Mouse (Mus musculus) forebrain, embryonic 16.5 days (tissue): Measurements from ENCODE around the gene Trmt10a. TPM values are rescaled to one million over a fixed set of nuclear protein-coding genes. Genes with fewer than 3 reads are reported as not detected.

Experiments used
- ATAC-seq: fragments of 200-750 bp; cut with Nextera tagmentation; 2 replicates; pipeline ENCODE4 v1.8.0; 2017; ENCODE audit warnings: mild to moderate bottlenecking, moderate library complexity
- H3K27ac ChIP-seq: fragments of 300-500 bp; sonication (generic); 2 replicates; pipeline ENCODE4 v1.5.1; 2014; ENCODE audit warnings: low read length, control low read depth
- H3K27me3 ChIP-seq: fragments of 300-500 bp; sonication (generic); replicated peaks from 2 replicates; pipeline ENCODE4 v1.6.1; 2014; ENCODE audit warnings: low read length; ENCODE audit not compliant: control insufficient read depth, insufficient read depth
- H3K36me3 ChIP-seq: fragments of 300-500 bp; sonication (generic); 2 replicates; pipeline ENCODE4 v1.6.1; 2014; ENCODE audit not compliant: control insufficient read depth, insufficient read depth
- H3K4me1 ChIP-seq: fragments of 300-500 bp; sonication (generic); replicated peaks from 2 replicates; pipeline ENCODE4 v1.6.1; 2014; ENCODE audit warnings: low read length; ENCODE audit not compliant: control insufficient read depth, insufficient read depth
- H3K4me2 ChIP-seq: fragments of 300-500 bp; sonication (generic); 2 replicates; pipeline ENCODE4 v1.6.1; 2014; ENCODE audit warnings: mild to moderate bottlenecking, low read length, control low read depth
- H3K4me3 ChIP-seq: fragments of 300-500 bp; sonication (generic); replicated peaks from 2 replicates; pipeline ENCODE4 v1.5.1; 2014; ENCODE audit warnings: mild to moderate bottlenecking, low read length, control low read depth
- H3K9ac ChIP-seq: fragments of 300-500 bp; sonication (generic); replicated peaks from 2 replicates; pipeline ENCODE4 v1.6.1; 2014; ENCODE audit warnings: low read depth, low read length, control low read depth
- H3K9me3 ChIP-seq: fragments of 300-500 bp; sonication (generic); 2 replicates; pipeline ENCODE4 v1.6.1; 2016; ENCODE audit warnings: low read length; ENCODE audit not compliant: control insufficient read depth
- WGBS: fragments of 180-500 bp; shearing (Covaris S2); extraction: QIAGEN DNeasy Blood & Tissue Kit; methylation state at CpG from one replicate; pipeline ENCODE4 v1.1.7; 2014; 5-methylcytosine and 5-hydroxymethylcytosine counted together
- polyA plus RNA-seq: library from polyadenylated mRNA; unstranded; fragments of >200 nt; fragmentation: Nextera tagmentation; extraction: Ambion mirVana; gene quantifications from 2 replicates; pipeline ENCODE4 v1.2.1, GENCODE M21; 2015

Gene Trmt10a
- polyA plus RNA-seq, 1 experiment from 2014 or later: 7.2 TPM

DNA sequence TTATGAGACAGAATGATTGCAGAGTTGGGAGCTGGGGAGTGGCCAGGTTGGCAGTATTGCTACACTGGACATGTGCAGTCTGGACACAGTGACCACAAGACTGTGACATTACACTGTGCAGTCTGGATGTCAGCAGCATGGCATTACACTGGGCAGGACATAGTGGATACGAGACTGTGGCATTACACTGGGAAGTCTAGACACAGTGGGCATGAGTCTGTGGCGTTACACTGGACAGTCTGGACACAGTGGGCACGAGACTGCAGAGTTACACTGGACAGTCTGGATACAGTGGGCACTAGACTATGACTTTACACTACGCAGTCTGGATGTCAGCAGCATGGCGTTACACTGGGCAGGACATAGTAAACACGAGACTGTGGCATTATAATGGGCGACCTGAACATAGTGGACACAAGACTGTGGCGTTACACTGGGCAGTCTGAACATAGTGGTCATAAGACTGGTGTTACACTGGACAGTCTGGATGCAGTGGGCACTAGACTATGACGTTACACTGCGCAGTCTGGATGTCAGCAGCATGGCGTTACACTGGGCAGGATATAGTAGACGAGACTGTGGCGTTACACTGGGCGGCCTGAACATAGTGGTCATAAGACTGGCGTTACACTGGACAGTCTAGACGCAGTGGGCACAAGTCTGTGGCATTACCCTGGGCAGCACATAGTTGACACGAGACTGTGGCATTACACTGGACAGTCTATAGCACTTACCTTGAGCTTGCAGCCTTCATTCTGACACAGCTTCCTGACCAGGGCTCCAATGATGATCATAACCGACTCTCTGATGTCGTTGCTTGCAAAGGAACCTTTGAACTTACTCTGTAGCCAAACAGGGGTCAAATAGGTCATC is 32.1 kb upstream of the Trmt10a start:
- Histone ChIP-seq H3K4me1 (no peaks in the 10 kb centered on the region), H3K27ac (no peak overlapping the region), H3K36me3 (no peaks in the 10 kb centered on the region), H3K4me3 (no peak overlapping the region), H3K9me3 (no peaks in the 10 kb centered on the region), H3K4me2 (no peak overlapping the region), H3K9ac (no peak overlapping the region), H3K27me3 (no peaks in the 10 kb centered on the region)
- WGBS: 94% methylated on average over 19 of the region's 19 CpGs
- ATAC-seq: no peak

DNA sequence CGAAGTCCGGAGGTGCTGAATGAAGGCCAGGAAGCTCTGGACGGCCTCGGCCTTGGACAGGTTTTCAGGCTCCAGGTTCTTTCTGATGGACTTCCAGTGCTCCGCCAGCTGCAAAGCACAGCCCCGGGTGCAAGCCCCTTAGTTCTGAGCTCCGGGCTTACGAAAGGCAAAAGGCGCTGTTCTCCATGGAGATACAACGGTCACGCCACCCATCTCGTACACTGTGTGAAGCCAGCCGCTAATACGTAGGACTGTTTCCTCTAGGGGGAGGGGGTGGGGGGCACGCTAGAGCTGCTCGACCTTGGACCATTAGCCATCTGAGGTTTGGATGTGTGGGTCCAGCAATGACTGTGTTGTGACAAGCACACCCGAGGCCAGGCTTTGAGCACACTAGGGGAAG is 29.1 kb upstream of the Trmt10a start:
- WGBS: 86% methylated on average over 17 of the region's 17 CpGs
- no peak for ATAC-seq

DNA sequence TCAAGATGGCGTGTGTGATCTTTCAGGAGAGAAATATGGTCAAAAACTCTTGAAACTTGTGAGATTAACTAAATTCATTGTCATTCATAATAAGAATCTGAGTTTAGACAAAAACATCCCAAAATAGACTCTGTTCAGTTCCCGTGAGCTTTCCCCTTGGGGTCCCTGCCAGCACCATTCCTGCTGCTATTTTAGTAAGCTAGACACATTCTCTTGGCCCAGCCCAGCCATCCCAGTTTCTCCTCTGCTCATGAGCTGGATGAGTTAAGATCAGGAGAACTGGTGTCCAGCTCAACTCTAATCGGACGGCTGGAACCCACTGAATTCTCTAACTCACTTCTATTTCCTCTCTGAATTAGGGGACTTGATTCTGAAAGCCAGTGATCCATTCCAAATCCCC is 26.4 kb upstream of the Trmt10a start:
- Histone ChIP-seq H3K4me2 (no peak overlapping the region), H3K36me3 (no peaks in the 10 kb centered on the region), H3K9ac (no peak overlapping the region), H3K27me3 (no peaks in the 10 kb centered on the region), H3K9me3 (no peaks in the 10 kb centered on the region), H3K4me1 (no peaks in the 10 kb centered on the region), H3K4me3 (no peak overlapping the region), H3K27ac (no peak overlapping the region)
- ATAC-seq: no peak
- 91% methylated on average over 4 of the region's 4 CpGs for WGBS

More for the DNA sequence above, 29.1 kb upstream of the Trmt10a start:
- no peaks in the 10 kb centered on the region for H3K4me1 ChIP-seq
- no peaks in the 10 kb centered on the region for H3K27me3 ChIP-seq
- no peak overlapping the region for H3K9ac ChIP-seq
- H3K4me3 ChIP-seq: no peak overlapping the region
- no peaks in the 10 kb centered on the region for H3K36me3 ChIP-seq
- H3K4me2 ChIP-seq: no peak overlapping the region
- H3K27ac ChIP-seq: no peak overlapping the region
- no peaks in the 10 kb centered on the region for H3K9me3 ChIP-seq

DNA sequence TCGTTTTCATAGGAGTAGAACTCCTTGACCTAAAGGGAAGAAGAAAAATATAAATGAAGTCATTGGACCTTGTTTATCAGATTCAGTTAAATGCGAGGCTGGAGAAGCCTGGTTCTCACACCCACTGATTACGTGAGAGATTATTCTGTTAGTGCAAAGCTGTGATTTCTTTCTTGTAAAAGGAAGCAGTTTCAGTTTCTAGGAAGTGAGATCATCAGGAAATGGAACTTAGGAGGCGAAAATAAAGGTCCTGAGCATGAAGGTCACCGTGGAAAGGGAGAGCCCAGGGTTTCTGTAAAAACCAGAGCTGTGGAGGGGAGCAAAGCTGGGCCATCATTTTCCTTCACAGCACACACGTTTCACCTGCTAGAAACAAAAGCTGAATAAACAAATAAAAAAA is 24.9 kb upstream of the Trmt10a start:
- ATAC-seq: no peak
- no peaks in the 10 kb centered on the region for H3K27me3 ChIP-seq

DNA sequence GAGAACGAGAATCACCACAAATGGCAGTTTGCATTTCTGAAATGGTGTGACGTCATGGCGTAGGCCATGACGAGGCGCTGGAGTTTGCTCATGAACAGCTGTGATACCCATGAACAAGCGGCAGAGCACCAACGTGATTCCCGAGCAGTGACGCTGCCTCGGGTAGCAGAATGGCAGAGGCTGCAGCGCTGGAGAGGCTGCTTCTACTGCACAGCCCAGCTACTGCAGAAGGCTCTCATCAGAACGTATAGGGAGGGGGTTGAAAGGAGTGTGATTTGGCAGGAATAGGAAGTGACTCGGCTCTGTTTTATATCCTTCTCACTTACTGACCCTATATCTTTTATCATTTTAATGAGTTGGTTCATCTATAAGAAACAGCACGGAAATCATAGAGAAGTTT is 24.4 kb upstream of the Trmt10a start:
- Histone ChIP-seq H3K9me3 (no peaks in the 10 kb centered on the region), H3K4me3 (no peak overlapping the region), H3K36me3 (no peaks in the 10 kb centered on the region), H3K4me1 (no peaks in the 10 kb centered on the region), H3K27me3 (no peaks in the 10 kb centered on the region), H3K27ac (no peak overlapping the region), H3K4me2 (no peak overlapping the region), H3K9ac (no peak overlapping the region)
- 75% methylated on average over 14 of the region's 14 CpGs for WGBS
- ATAC-seq: no peak

More for the DNA sequence above, 24.9 kb upstream of the Trmt10a start:
- 76% methylated on average over 6 of the region's 6 CpGs for WGBS
- no peak overlapping the region for H3K4me2 ChIP-seq
- H3K9me3 ChIP-seq: no peaks in the 10 kb centered on the region
- H3K4me1 ChIP-seq: no peaks in the 10 kb centered on the region
- no peaks in the 10 kb centered on the region for H3K36me3 ChIP-seq
- H3K27ac ChIP-seq: no peak overlapping the region
- no peak overlapping the region for H3K4me3 ChIP-seq
- no peak overlapping the region for H3K9ac ChIP-seq

DNA sequence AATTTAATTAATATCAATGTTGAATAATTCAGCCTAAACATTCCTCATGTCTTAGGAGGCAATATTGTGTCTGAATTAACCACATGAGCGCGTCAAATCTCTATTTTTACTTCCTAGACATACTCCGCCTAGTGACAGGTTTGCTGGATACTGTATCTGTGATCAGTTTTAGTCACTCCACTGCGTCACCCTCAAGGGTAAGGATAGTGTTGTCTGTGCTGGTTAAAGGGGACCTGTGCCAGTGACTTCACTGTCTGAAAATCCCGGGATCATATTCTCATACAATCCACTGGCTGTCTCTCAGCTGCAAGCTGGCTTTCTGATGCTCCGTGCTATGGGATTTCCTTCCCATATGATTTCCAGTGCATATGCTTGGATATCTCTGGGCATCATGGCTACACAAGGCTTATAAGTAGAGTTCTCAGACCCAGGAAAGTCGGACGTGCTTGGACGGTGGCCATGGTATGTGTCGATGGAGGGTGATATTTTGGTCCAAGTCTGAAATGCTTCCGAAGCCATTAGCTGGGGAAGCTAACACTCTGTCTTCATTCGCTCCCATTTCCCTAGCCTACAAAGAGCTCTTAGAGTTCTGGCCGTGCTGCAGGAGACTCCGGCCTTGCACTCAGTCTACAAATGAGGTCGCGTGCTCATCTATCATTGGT is 23.7 kb upstream of the Trmt10a start:
- no peak overlapping the region for H3K4me2 ChIP-seq
- no peaks in the 10 kb centered on the region for H3K4me1 ChIP-seq
- no peaks in the 10 kb centered on the region for H3K27me3 ChIP-seq
- H3K9ac ChIP-seq: no peak overlapping the region
- H3K27ac ChIP-seq: no peak overlapping the region
- no peaks in the 10 kb centered on the region for H3K36me3 ChIP-seq
- WGBS: 95% methylated on average over 16 of the region's 16 CpGs
- H3K9me3 ChIP-seq: no peaks in the 10 kb centered on the region
- H3K4me3 ChIP-seq: no peak overlapping the region
- no peak for ATAC-seq

DNA sequence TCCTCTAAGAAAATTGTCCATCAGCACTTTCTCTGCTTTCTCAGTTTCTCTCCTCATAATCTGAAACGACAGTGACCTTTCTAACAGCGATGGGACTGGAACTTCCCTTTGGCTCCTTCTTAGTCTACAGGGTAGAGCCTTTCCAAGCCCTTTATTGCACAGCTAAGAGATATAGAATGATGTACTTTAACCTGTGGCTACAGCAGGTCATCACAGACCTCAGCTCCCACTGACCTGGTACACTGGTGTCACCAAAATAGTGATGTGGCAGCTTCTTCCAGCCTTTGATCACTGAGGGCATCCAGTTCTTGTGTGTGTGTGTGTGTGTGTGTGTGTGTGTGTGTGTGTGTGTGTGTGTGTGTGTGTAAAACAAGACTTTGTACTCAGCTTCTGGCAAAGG is 21.8 kb upstream of the Trmt10a start:
- ATAC-seq: no peak
- WGBS: 96% methylated on average over 2 of the region's 2 CpGs
- no peaks in the 10 kb centered on the region for H3K4me1 ChIP-seq
- H3K9ac ChIP-seq: no peak overlapping the region
- H3K4me3 ChIP-seq: no peak overlapping the region
- H3K36me3 ChIP-seq: no peaks in the 10 kb centered on the region
- no peak overlapping the region for H3K4me2 ChIP-seq
- H3K27ac ChIP-seq: no peak overlapping the region
- no peaks in the 10 kb centered on the region for H3K27me3 ChIP-seq
- H3K9me3 ChIP-seq: no peaks in the 10 kb centered on the region

DNA sequence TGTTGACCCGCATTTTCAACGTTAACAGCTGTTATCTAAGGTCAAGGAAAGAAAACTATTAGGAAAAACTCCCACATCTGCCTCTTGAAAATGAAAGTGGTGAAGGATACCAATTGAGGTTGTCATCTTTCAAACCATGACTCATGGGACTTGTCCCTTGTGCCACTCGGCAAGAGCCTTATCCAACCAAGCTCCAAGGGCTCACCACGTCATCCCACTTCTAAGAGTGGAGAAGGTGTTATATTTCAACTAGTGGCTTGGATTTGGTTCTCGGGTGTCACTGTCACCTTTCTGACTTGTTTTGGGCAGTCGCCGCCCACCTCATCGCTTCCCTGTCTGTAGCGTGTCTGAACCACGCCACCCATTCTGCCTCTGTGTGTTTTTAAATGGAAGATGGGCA is 19.4 kb upstream of the Trmt10a start:
- Histone ChIP-seq H3K9me3 (no peaks in the 10 kb centered on the region), H3K36me3 (no peaks in the 10 kb centered on the region), H3K4me1 (no peaks in the 10 kb centered on the region), H3K27me3 (no peaks in the 10 kb centered on the region), H3K9ac (no peak overlapping the region), H3K27ac (no peak overlapping the region), H3K4me3 (no peak overlapping the region), H3K4me2 (no peak overlapping the region)
- no peak for ATAC-seq
- whole genome bisulfite sequencing: 94% methylated on average over 10 of the region's 10 CpGs

DNA sequence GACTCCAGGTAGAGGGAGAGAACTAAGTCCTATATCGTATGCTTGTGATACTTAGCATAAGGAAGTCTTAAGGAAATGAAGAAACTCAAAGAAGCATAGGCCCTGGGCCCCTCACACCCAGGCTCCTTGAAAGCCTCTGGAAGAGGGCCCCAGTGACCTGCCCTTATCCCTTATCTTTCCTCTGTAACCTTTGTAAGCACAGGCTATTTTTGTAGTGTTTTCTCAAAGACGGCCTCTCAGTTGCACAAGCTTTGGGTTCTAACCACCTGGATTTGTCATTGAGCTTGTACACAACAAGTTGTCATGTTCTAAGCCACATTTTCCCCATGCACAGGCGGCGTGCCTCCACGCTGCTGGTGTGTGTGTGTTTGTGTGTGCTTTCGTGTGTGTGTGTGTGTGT is 14.1 kb upstream of the Trmt10a start:
- Histone ChIP-seq H3K4me3 (no peak overlapping the region), H3K9me3 (no peaks in the 10 kb centered on the region), H3K27me3 (no peaks in the 10 kb centered on the region), H3K27ac (no peak overlapping the region), H3K9ac (no peak overlapping the region), H3K4me2 (no peak overlapping the region), H3K36me3 (no peaks in the 10 kb centered on the region), H3K4me1 (peaks cover 3% of the 10 kb centered on the region)
- 97% methylated on average over 6 of the region's 6 CpGs for WGBS
- ATAC-seq: no peak
